Mouse (Mus musculus) thymus, postnatal 25 days (tissue): ENCODE data around the gene Ywhaq.

Source experiments
- DNase-seq: peaks from one replicate; pipeline ENCODE4 v3.0.0; 2022

Gene Ywhaq

GRCm38 (mm10) chr12:21417100-21418070 is at the start of gene Ywhaq:
Gene Ywhaq (minus strand): TSS chr12:21417637.
- peak; percentile 94 for DNase-seq

GRCm38 (mm10) chr12:21463448-21463891 is 46.0 kb upstream of the Ywhaq start:
- DNase-seq: no peak

GRCm38 (mm10) chr12:21462658-21463057 is 45.2 kb upstream of the Ywhaq start:
- peak; percentile 4 for DNase-seq

GRCm38 (mm10) chr12:21459681-21460080 is 42.2 kb upstream of the Ywhaq start:
- no peak for DNase-seq

- no peak for DNase-seq
These were observed 38.6 kb upstream of the Ywhaq start for GRCm38 (mm10) chr12:21456021-21456420.

- DNase-seq: no peak
These were observed 34.3 kb upstream of the Ywhaq start for GRCm38 (mm10) chr12:21451752-21452151.

GRCm38 (mm10) chr12:21451351-21451750 is 33.9 kb upstream of the Ywhaq start:
- DNase-seq: peak; percentile 28

GRCm38 (mm10) chr12:21443783-21444182 is 26.3 kb upstream of the Ywhaq start:
- no peak for DNase-seq

GRCm38 (mm10) chr12:21441870-21442269 is 24.4 kb upstream of the Ywhaq start:
- no peak for DNase-seq

- no peak for DNase-seq
These were observed 22.0 kb upstream of the Ywhaq start for GRCm38 (mm10) chr12:21439428-21439827.

GRCm38 (mm10) chr12:21438750-21439394 is 21.4 kb upstream of the Ywhaq start:
- no peak for DNase-seq

- DNase-seq: no peak
These were observed 20.9 kb upstream of the Ywhaq start for GRCm38 (mm10) chr12:21438294-21438693.

GRCm38 (mm10) chr12:21431950-21432349 is 14.5 kb upstream of the Ywhaq start:
- no peak for DNase-seq

GRCm38 (mm10) chr12:21431039-21431438 is 13.6 kb upstream of the Ywhaq start:
- peak; percentile 18 for DNase-seq

- no peak for DNase-seq
These were observed 12.7 kb upstream of the Ywhaq start for GRCm38 (mm10) chr12:21430140-21430539.

GRCm38 (mm10) chr12:21429021-21429420 is 11.6 kb upstream of the Ywhaq start:
- no peak for DNase-seq

GRCm38 (mm10) chr12:21426065-21426940 is 8.9 kb upstream of the Ywhaq start:
- DNase-seq: peak; percentile 21

- no peak for DNase-seq
These were observed 7.2 kb upstream of the Ywhaq start for GRCm38 (mm10) chr12:21424683-21425082.

- no peak for DNase-seq
These were observed 1.2 kb upstream of the Ywhaq start for GRCm38 (mm10) chr12:21418621-21419131.

GRCm38 (mm10) chr12:21418083-21418482 is 646 bp upstream of the Ywhaq start:
- DNase-seq: peak; percentile 30

- peak; percentile 18 for DNase-seq
These were observed 931 bp downstream of the Ywhaq start for GRCm38 (mm10) chr12:21416506-21416905.

- no peak for DNase-seq
These were observed 6.8 kb downstream of the Ywhaq start for GRCm38 (mm10) chr12:21410620-21411019.

GRCm38 (mm10) chr12:21409651-21410050 is 7.8 kb downstream of the Ywhaq start:
- no peak for DNase-seq
